Mouse (Mus musculus) embryonic facial prominence, embryonic 11.5 days (tissue): ENCODE data around the gene Rock2. TPM values are rescaled to one million over a fixed set of nuclear protein-coding genes. Genes with fewer than 3 reads are reported as not detected.
A peak's percentile ranks its signal among the peaks of the same experiment; 100 is the strongest.
"Not testable (repeated sequence)": the region's sequence is repeated elsewhere in the genome, so short reads cannot be mapped to it uniquely, and the experiment has no call there.

ENCODE experiments used
- ATAC-seq: fragments of 200-750 bp; cut with Nextera tagmentation; replicated peaks from 2 replicates; pipeline ENCODE4 v1.8.0; 2017; ENCODE audit warnings: low read depth; ENCODE audit not compliant: insufficient number of reproducible peaks, low FRiP score, low TSS enrichment
- DNase-seq: peaks from one replicate; pipeline ENCODE4 v3.0.0-alpha.2; 2015; ENCODE audit warnings: low spot score
- H3K27ac ChIP-seq: fragments of 300-500 bp; sonication (generic); replicated peaks from 2 replicates; pipeline ENCODE4 v1.5.1; 2014; ENCODE audit warnings: mild to moderate bottlenecking, low read depth, low read length, control low read depth
- H3K27me3 ChIP-seq: fragments of 300-500 bp; sonication (generic); 2 replicates; pipeline ENCODE4 v1.6.1; 2014; ENCODE audit warnings: mild to moderate bottlenecking, low read length, moderate library complexity, mixed read lengths; ENCODE audit not compliant: control insufficient read depth, insufficient read depth
- H3K36me3 ChIP-seq: fragments of 300-500 bp; sonication (generic); replicated peaks from 2 replicates; pipeline ENCODE4 v1.6.1; 2014; ENCODE audit warnings: low read depth, mild to moderate bottlenecking, low read length, moderate library complexity, mixed read lengths; ENCODE audit not compliant: control insufficient read depth, insufficient read depth
- H3K4me1 ChIP-seq: fragments of 300-500 bp; sonication (generic); 2 replicates; pipeline ENCODE4 v1.6.1; 2014; ENCODE audit warnings: low read length, mixed read lengths; ENCODE audit not compliant: control insufficient read depth, insufficient read depth
- H3K4me2 ChIP-seq: fragments of 300-500 bp; sonication (generic); 2 replicates; pipeline ENCODE4 v1.6.1; 2014; ENCODE audit warnings: low read depth, mild to moderate bottlenecking, control low read depth, low read length, moderate library complexity
- H3K4me3 ChIP-seq: fragments of 300-500 bp; sonication (generic); 2 replicates; pipeline ENCODE4 v1.5.1; 2014; ENCODE audit warnings: low read depth, low read length, control low read depth
- H3K9ac ChIP-seq: fragments of 300-500 bp; sonication (generic); replicated peaks from 2 replicates; pipeline ENCODE4 v1.6.1; 2014; ENCODE audit warnings: mild to moderate bottlenecking, control low read depth, low read length
- H3K9me3 ChIP-seq: fragments of 300-500 bp; sonication (generic); replicated peaks from 2 replicates; pipeline ENCODE4 v1.6.1; 2016; ENCODE audit warnings: mild to moderate bottlenecking, low read length, inconsistent platforms, mixed read lengths; ENCODE audit not compliant: control insufficient read depth
- WGBS: fragments of 180-500 bp; shearing (Covaris S2); extraction: QIAGEN DNeasy Blood & Tissue Kit; methylation state at CpG from one replicate; pipeline ENCODE4 v1.1.7; 2014; 5-methylcytosine and 5-hydroxymethylcytosine counted together
- polyA plus RNA-seq: library from polyadenylated mRNA; unstranded; fragments of >200 nt; fragmentation: Nextera tagmentation; extraction: Ambion mirVana; gene quantifications from 2 replicates; pipeline ENCODE4 v1.2.1, GENCODE M21; 2014

Rock2 gene
- polyA plus RNA-seq, 1 experiment from 2014 or later = 13.6 TPM

DNA sequence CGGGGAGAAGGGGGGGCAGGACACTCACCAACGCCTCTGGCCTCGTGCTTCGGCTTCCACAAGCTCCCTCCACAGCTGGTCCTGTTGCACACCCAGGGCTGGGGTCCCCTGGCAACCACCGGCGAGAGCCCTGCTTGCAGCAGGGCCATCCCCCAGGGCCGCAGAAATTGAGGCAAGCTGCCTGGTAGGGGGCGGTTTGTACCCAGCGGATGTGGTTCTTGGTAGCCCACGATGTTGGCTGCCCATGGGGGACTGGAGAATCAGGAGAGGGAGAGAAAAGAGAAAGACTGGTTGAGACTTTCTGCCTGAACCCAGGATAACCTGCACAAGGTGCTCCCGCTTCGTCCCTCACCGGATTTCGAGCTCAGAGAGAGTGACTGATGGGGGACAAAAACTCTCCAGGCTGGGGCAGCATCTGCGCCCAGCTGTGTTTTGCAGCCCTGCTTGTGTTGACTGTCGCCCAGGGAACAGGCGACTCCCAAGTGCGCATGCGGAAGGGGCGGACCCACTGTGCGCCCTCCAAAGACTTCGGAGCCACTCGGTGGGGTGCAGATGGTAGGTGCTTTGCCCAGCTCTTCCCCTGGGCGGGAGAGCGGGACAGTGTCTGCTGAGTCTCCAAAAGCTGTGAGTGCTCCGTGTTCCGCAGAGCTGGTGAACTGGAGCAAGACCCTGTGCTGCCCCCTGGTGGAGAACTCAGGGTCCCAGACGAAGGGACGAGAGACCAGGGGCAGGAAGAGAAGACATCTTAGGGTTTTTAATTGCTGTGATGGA lies 116.6 kb downstream of the Rock2 start, which contains the start of gene 2410004P03Rik:
2410004P03Rik (minus strand) TSS at position 628 of the 771 bp plus-strand sequence.
- H3K27me3 ChIP-seq = no peaks in the 10 kb centered on the region
- H3K9ac ChIP-seq = peak within 1 kb of the TSS; percentile 52
- H3K4me3 ChIP-seq = peak within 1 kb of the TSS; percentile 33
- H3K36me3 ChIP-seq = no peaks in the 10 kb centered on the region
- peak; percentile 76; the same call in 1 of the 2 replicates for ATAC-seq
- H3K27ac ChIP-seq = no peak within 1 kb of the TSS
- peak within 1 kb of the TSS; percentile 62 for H3K4me2 ChIP-seq
- peak; percentile 85 for DNase-seq
- no peaks in the 10 kb centered on the region for H3K9me3 ChIP-seq
- WGBS = 5% methylated on average over 29 of the region's 29 CpGs
- no peaks in the 10 kb centered on the region for H3K4me1 ChIP-seq

DNA sequence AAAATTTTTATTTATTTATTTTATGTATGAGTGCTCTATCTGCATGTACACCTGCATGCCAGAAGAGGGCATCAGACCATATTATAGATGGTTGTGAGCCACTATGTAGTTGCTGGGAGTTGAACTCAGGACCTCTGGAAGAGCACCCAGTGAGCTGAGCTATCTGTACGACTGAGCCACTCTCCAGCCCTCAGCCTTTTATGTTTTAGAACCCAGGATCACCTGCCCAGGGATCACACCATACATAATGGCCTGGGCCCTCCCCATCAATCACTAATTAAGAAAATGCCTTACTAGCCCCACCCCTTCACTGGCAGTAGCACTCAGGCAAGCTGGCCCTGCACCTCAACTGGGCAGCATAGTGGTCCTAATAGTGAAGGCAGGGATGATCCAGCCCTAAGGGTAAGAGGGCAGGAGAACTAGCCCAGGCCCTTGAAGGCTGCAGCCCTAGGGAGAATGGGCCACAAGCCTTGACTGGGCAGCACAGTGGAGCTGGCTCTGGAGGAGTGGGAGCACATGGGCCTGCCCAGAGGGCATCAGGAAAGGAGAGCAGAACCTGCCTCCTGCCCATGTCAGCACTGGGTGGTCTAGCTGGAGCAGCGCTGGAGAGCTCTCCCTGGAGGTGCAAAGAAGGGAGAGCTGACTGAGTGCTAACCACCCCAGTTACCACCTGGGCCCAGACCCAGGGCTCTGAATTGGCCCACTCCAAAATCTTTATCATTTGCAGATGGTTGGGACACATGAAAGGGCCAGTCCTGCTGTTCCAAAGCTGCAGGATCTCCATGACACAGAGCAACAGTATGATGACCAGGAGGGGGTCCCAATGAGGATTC lies 117.6 kb downstream of the Rock2 start:
- H3K27me3 ChIP-seq = no peaks in the 10 kb centered on the region
- no peak overlapping the region for H3K4me2 ChIP-seq
- no peak overlapping the region for H3K9ac ChIP-seq
- no peaks in the 10 kb centered on the region for H3K4me1 ChIP-seq
- ATAC-seq = no peak
- H3K4me3 ChIP-seq = no peak overlapping the region
- H3K36me3 ChIP-seq = no peaks in the 10 kb centered on the region
- no peak for DNase-seq
- H3K9me3 ChIP-seq = no peaks in the 10 kb centered on the region
- WGBS = 71% methylated on average over 2 of the region's 2 CpGs
- H3K27ac ChIP-seq = no peak overlapping the region

DNA sequence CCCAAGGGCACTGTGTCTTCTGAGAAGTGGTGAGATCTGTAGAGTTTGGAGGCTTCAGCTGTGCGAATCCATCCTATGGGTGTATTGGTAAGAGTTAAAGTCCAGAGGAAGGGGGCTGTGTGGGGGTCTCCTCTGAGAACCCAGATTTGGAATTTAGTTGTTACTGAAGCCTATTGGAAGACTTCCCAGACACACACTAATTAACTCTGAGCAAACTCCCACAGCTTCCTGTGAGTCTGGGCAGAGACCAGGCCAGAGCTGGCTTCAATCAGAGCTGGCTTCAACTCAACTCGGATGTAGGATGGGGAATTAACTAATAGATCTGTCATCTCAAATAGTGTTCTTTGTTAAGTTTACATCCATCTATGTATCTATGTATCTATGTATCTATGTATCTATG lies 121.0 kb downstream of the Rock2 start:
- DNase-seq = no peak

DNA sequence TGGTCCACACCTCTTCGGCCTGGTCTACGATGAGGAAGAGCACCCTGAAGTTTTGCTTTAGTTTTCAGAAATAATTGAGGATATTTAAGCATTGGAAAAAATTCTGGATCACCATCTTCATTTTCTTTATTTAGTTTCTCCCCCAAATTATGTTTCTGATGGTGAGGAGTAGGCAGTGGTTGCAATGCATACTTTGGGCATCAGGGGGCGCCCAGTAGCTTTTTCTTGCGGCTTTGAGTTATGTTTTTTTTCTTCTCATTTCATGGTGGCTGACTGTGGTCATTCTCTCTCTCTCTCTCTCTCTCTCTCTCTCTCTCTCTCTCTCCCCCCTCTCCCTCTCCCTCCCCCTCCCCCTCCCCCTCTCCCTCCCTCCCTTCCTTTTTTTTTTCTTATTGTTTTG lies 123.8 kb downstream of the Rock2 start:
- H3K9ac ChIP-seq = no peak overlapping the region
- H3K27me3 ChIP-seq = no peaks in the 10 kb centered on the region
- ATAC-seq = no peak
- no peaks in the 10 kb centered on the region for H3K4me1 ChIP-seq
- H3K4me3 ChIP-seq = no peak overlapping the region
- DNase-seq = peak; percentile 74
- H3K27ac ChIP-seq = no peak overlapping the region
- 35% methylated on average over 4 of the region's 4 CpGs for WGBS
- no peak overlapping the region for H3K4me2 ChIP-seq
- H3K36me3 ChIP-seq = no peaks in the 10 kb centered on the region
- H3K9me3 ChIP-seq = no peaks in the 10 kb centered on the region

More for the DNA sequence above, 121.0 kb downstream of the Rock2 start:
- Histone ChIP-seq H3K4me1 (no peaks in the 10 kb centered on the region), H3K4me3 (no peak overlapping the region), H3K36me3 (no peaks in the 10 kb centered on the region), H3K9me3 (no peaks in the 10 kb centered on the region), H3K9ac (no peak overlapping the region), H3K4me2 (no peak overlapping the region), H3K27ac (no peak overlapping the region), H3K27me3 (no peaks in the 10 kb centered on the region)
- no peak for ATAC-seq
- 85% methylated on average over 2 of the region's 2 CpGs for WGBS

DNA sequence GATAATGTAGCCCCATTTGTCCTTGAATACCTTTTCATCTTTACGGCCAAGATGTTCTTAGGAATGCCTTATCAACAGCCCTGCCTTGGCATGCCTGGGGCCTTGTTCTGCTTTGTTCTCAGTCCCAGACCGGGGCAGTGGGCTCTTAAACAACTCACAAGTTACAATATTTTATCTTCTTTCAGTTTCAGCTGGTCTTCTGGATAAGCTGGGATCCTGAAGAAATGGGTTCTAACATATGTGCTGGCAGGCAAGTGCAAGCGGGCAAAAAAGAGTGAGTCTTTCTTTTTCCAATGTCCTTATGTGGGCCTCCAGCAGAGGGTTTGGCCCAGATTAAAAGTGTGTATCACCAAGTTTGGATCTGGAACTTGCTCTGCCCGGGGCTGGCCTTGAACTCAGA lies 126.4 kb downstream of the Rock2 start:
- not testable (repeated sequence) for H3K4me2 ChIP-seq, H3K27ac ChIP-seq, H3K27me3 ChIP-seq, H3K36me3 ChIP-seq, ATAC-seq, H3K9me3 ChIP-seq, H3K9ac ChIP-seq, H3K4me3 ChIP-seq, H3K4me1 ChIP-seq, DNase-seq
- 92% methylated on average over 4 of the region's 4 CpGs for WGBS

DNA sequence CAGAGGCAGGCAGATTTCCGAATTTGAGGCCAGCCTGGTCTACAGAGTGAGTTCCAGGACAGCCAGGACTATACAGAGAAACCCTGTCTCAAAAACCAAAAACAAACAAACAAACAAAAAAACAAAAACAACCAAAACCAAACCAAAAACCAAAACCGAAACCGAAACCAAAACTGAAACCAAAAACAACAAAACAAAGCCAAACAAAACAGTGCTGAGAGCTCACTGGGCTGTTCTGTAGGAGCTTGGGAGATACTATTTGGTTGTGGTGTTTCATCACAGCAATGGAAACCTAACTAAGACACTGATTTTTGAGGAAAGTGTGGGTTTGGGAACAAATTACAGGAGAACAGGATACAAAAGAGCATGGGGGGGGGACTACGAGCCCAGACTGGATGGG lies 127.5 kb downstream of the Rock2 start:
- 81% methylated on average over 4 of the region's 4 CpGs for WGBS
- Histone ChIP-seq H3K4me2 (no peak overlapping the region), H3K27me3 (no peaks in the 10 kb centered on the region), H3K4me3 (no peak overlapping the region), H3K36me3 (no peaks in the 10 kb centered on the region), H3K27ac (no peak overlapping the region), H3K9me3 (no peaks in the 10 kb centered on the region), H3K4me1 (no peaks in the 10 kb centered on the region), H3K9ac (no peak overlapping the region)
- DNase-seq (no peak), ATAC-seq (no peak)

DNA sequence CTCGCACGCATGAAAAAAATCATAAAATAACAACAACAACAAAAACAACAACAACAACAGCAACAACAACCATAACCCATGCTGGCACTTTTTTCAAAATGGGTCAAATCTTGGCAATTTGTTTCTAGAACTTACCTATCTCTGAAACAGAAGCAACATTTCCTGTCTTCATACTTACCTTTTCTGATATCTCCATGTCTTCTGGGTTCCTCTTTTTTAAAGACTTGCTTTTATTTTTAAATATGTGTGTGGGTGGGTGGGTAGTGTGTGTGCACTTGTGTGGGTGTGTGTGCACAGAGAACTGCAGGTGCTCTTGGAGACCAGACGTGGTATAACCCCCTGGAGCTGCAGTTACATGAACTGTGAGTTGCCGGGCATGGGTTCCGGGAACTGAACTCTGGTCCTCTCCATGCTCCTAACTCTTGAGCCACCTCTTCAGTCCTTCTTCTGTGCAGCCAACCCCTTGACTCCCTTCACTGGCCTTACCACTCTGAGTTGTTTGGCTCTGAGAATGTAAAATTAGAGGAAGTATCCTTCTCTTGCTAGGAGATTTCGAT lies 129.9 kb downstream of the Rock2 start:
- 92% methylated on average over 6 of the region's 6 CpGs for WGBS
- DNase-seq (no peak), ATAC-seq (no peak)

More for the DNA sequence above, 129.9 kb downstream of the Rock2 start:
- Histone ChIP-seq H3K36me3 (no peaks in the 10 kb centered on the region), H3K4me1 (no peaks in the 10 kb centered on the region), H3K27me3 (no peaks in the 10 kb centered on the region), H3K9ac (no peak overlapping the region), H3K4me3 (no peak overlapping the region), H3K4me2 (no peak overlapping the region), H3K9me3 (no peaks in the 10 kb centered on the region), H3K27ac (no peak overlapping the region)
